Mouse (Mus musculus) neural tube, embryonic 14.5 days (tissue): ENCODE results near the gene Ptpn13. TPM values are rescaled to one million over a fixed set of nuclear protein-coding genes. Genes with fewer than 3 reads are reported as not detected.

Experiments
- ATAC-seq: fragments of 200-750 bp; cut with Nextera tagmentation; 2 replicates; pipeline ENCODE4 v1.8.0; 2017; ENCODE audit warnings: low read depth, mild to moderate bottlenecking, moderate TSS enrichment, moderate library complexity
- H3K27ac ChIP-seq: fragments of 300-500 bp; sonication (generic); 2 replicates; pipeline ENCODE4 v1.5.1; 2014; ENCODE audit warnings: low read depth, mild to moderate bottlenecking, control low read depth, low read length, moderate library complexity, mixed read lengths
- H3K27me3 ChIP-seq: fragments of 300-500 bp; sonication (generic); 2 replicates; pipeline ENCODE4 v1.6.1; 2014; ENCODE audit warnings: low read length; ENCODE audit not compliant: control insufficient read depth, insufficient read depth
- H3K36me3 ChIP-seq: fragments of 300-500 bp; sonication (generic); 2 replicates; pipeline ENCODE4 v1.6.1; 2014; ENCODE audit warnings: low read length, mixed read lengths; ENCODE audit not compliant: control insufficient read depth, insufficient read depth
- H3K4me1 ChIP-seq: fragments of 300-500 bp; sonication (generic); 2 replicates; pipeline ENCODE4 v1.6.1; 2014; ENCODE audit warnings: low read length; ENCODE audit not compliant: control insufficient read depth, insufficient read depth
- H3K4me2 ChIP-seq: fragments of 300-500 bp; sonication (generic); 2 replicates; pipeline ENCODE4 v1.6.1; 2014; ENCODE audit warnings: mild to moderate bottlenecking, low read depth, low read length, control low read depth
- H3K4me3 ChIP-seq: fragments of 300-500 bp; sonication (generic); 2 replicates; pipeline ENCODE4 v1.5.1; 2014; ENCODE audit warnings: low read depth, low read length, control low read depth, mixed read lengths
- H3K9ac ChIP-seq: fragments of 300-500 bp; sonication (generic); replicated peaks from 2 replicates; pipeline ENCODE4 v1.6.1; 2014; ENCODE audit warnings: low read depth, mild to moderate bottlenecking, control low read depth, low read length, mixed read lengths
- H3K9me3 ChIP-seq: fragments of 300-500 bp; sonication (generic); 2 replicates; pipeline ENCODE4 v1.6.1; 2016; ENCODE audit warnings: low read length; ENCODE audit not compliant: control insufficient read depth
- WGBS: fragments of 180-500 bp; shearing (Covaris S2); extraction: QIAGEN DNeasy Blood & Tissue Kit; methylation state at CpG from one replicate; pipeline ENCODE4 v1.1.7; 2014; 5-methylcytosine and 5-hydroxymethylcytosine counted together
- polyA plus RNA-seq: library from polyadenylated mRNA; unstranded; fragments of >200 nt; fragmentation: Nextera tagmentation; extraction: Ambion mirVana; gene quantifications from 2 replicates; pipeline ENCODE4 v1.2.1, GENCODE M21; 2014

Gene Ptpn13
- polyA plus RNA-seq, 1 experiment from 2014 or later = 4.1 TPM

GRCm38 (mm10) chr5:103445383-103445782 is 20.4 kb downstream of the Ptpn13 start:
- Histone ChIP-seq H3K4me2 (no peak overlapping the region), H3K27ac (no peak overlapping the region), H3K27me3 (no peaks in the 10 kb centered on the region), H3K4me1 (peaks cover 3% of the 10 kb centered on the region; the same call in 1 of the 2 replicates), H3K4me3 (no peak overlapping the region), H3K9ac (no peak overlapping the region), H3K9me3 (no peaks in the 10 kb centered on the region), H3K36me3 (no peaks in the 10 kb centered on the region)
- 95% methylated on average over 7 of the region's 7 CpGs for WGBS
- ATAC-seq = no peak

- ATAC-seq = 0 out of 2 replicates have a peak, but pooled peaks have one; percentile 56
- WGBS = 49% methylated on average over 17 of the region's 17 CpGs
- Histone ChIP-seq H3K27ac (no peak overlapping the region), H3K9me3 (no peaks in the 10 kb centered on the region), H3K27me3 (no peaks in the 10 kb centered on the region), H3K4me3 (no peak overlapping the region), H3K9ac (no peak overlapping the region), H3K36me3 (no peaks in the 10 kb centered on the region), H3K4me2 (no peak overlapping the region; the same call in 1 of the 2 replicates), H3K4me1 (peaks cover 3% of the 10 kb centered on the region; the same call in 1 of the 2 replicates)
Measured at GRCm38 (mm10) chr5:103447806-103448416, 22.9 kb downstream of the Ptpn13 start.

DNA sequence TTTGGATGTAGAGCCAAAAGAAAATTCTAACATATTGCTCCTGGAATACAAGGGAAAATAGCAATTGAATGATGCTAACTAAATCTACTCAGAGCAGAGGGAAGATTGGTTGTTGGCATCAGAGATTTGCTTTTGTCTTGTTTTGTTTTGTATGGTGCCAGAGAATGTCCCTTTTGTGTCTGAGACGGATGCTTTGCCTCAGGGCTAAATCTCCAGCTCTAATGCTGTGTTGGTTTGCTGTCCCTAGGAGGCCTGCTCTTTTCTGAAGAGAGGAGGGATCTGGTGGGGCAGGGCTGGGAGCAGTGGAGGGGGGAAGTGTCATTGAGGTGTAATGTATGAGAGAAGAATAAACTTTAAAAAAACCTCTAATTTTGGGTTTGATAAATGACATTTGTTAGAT is 23.5 kb downstream of the Ptpn13 start:
- Histone ChIP-seq H3K27me3 (no peaks in the 10 kb centered on the region), H3K36me3 (no peaks in the 10 kb centered on the region), H3K4me3 (no peak overlapping the region), H3K4me2 (no peak overlapping the region; the same call in 1 of the 2 replicates), H3K9ac (no peak overlapping the region), H3K4me1 (peaks cover 3% of the 10 kb centered on the region; the same call in 1 of the 2 replicates), H3K9me3 (no peaks in the 10 kb centered on the region), H3K27ac (no peak overlapping the region)
- ATAC-seq = peak; percentile 49; the same call in 1 of the 2 replicates
- 8% methylated on average over 1 of the region's 1 CpGs for WGBS

DNA sequence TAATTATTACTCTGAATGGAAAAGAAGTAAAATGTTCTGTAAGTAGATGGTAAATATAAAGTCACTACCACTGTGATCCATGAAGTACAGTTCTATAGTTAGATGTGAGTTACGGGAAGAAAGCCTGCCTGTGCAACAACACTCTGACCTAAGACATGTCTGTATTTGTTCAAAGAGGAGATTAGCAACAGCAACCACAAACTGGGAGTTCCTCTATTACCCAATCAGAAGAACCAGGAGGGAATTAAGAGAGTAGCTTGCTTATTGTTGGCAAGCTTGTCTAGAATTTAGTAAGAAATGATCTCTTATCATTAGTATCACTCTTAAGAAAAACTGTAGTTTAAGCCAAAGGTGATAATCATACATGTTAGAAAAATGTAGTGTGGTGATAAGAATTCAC is 25.7 kb downstream of the Ptpn13 start:
- WGBS = 97% methylated on average over 1 of the region's 1 CpGs

GRCm38 (mm10) chr5:103453361-103454140 is 28.6 kb downstream of the Ptpn13 start:
- ATAC-seq = no peak
- Histone ChIP-seq H3K4me1 (no peaks in the 10 kb centered on the region), H3K36me3 (no peaks in the 10 kb centered on the region), H3K4me2 (no peak overlapping the region), H3K9me3 (no peaks in the 10 kb centered on the region), H3K9ac (no peak overlapping the region), H3K27ac (no peak overlapping the region), H3K4me3 (no peak overlapping the region), H3K27me3 (no peaks in the 10 kb centered on the region)
- WGBS = 72% methylated on average over 14 of the region's 14 CpGs

More for the DNA sequence above, 25.7 kb downstream of the Ptpn13 start:
- Histone ChIP-seq H3K4me2 (no peak overlapping the region), H3K27me3 (no peaks in the 10 kb centered on the region), H3K9me3 (no peaks in the 10 kb centered on the region), H3K36me3 (no peaks in the 10 kb centered on the region), H3K4me3 (no peak overlapping the region), H3K4me1 (peaks cover 3% of the 10 kb centered on the region; the same call in 1 of the 2 replicates), H3K27ac (no peak overlapping the region), H3K9ac (no peak overlapping the region)
- ATAC-seq = no peak

GRCm38 (mm10) chr5:103456794-103457193 is 31.8 kb downstream of the Ptpn13 start:
- Histone ChIP-seq H3K4me3 (no peak overlapping the region), H3K9ac (no peak overlapping the region), H3K36me3 (no peaks in the 10 kb centered on the region), H3K27ac (no peak overlapping the region), H3K4me2 (no peak overlapping the region), H3K4me1 (no peaks in the 10 kb centered on the region), H3K27me3 (no peaks in the 10 kb centered on the region), H3K9me3 (no peaks in the 10 kb centered on the region)
- 92% methylated on average over 1 of the region's 1 CpGs for WGBS
- ATAC-seq = no peak

- 48% methylated on average over 8 of the region's 8 CpGs for WGBS
- Histone ChIP-seq H3K4me1 (no peaks in the 10 kb centered on the region), H3K4me2 (no peak overlapping the region), H3K4me3 (no peak overlapping the region), H3K9ac (no peak overlapping the region), H3K27ac (no peak overlapping the region), H3K27me3 (no peaks in the 10 kb centered on the region), H3K9me3 (no peaks in the 10 kb centered on the region), H3K36me3 (no peaks in the 10 kb centered on the region)
- ATAC-seq = no peak
Measured at GRCm38 (mm10) chr5:103458411-103458810, 33.4 kb downstream of the Ptpn13 start.

DNA sequence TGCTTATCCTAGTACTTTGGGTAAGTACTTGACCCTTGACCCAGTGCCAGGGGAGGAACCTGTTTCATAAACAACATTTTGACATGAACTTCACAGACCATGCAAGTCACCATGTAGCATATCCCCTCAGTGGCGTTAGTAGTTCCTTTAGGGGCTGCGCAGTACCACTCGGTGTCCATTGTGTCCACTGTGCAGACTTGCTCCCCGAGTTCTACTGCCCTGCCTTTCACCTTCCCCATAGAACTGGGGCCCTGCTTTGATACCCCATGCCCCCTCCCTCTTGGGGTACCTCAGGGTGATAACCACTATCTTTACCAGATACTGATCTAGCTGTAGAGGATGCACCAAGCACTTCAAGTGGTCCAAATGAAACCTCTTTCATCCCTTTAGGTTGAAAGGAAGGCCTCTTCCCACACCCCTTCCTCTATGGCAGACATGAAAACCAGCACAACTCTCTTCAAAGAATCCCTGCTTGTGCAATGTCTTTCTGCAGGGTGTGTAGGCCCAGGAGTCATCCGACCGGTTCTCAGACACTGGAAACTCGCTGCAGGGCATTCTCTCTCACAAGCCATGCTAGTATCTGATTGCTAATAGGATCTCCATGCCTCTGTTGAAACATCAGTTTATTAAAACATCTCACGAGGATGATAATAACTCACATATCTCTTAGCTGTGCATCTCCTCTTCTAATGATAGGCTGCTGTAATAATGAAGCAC is 34.1 kb downstream of the Ptpn13 start:
- H3K27ac ChIP-seq = no peak overlapping the region
- no peaks in the 10 kb centered on the region for H3K9me3 ChIP-seq
- no peak overlapping the region for H3K4me2 ChIP-seq
- no peak overlapping the region for H3K4me3 ChIP-seq
- H3K36me3 ChIP-seq = no peaks in the 10 kb centered on the region
- no peak overlapping the region for H3K9ac ChIP-seq
- ATAC-seq = no peak
- H3K27me3 ChIP-seq = no peaks in the 10 kb centered on the region
- H3K4me1 ChIP-seq = no peaks in the 10 kb centered on the region
- 89% methylated on average over 8 of the region's 8 CpGs for WGBS

DNA sequence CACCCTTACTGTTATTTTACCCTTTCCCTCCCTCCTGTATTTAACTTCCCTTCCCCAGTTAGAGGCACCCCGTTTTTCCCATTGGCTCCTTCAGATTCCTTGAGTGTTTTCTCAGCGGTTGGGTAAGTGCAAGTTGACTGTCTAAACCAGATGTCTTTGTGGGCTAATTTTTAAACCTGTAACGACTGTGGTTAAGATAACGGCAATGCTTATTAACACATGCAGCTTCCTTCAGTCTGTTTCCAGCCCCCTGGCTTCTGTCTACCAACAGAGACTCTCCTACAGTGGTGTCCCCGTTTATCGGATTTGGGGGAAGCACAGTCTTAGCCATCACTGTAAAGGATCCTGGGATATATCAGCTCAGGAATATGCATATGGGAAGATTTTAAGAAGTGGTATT is 35.9 kb downstream of the Ptpn13 start:
- no peak for ATAC-seq
- Histone ChIP-seq H3K9ac (no peak overlapping the region), H3K9me3 (no peaks in the 10 kb centered on the region), H3K4me3 (no peak overlapping the region), H3K36me3 (no peaks in the 10 kb centered on the region), H3K27ac (no peak overlapping the region), H3K4me2 (no peak overlapping the region), H3K27me3 (no peaks in the 10 kb centered on the region), H3K4me1 (no peaks in the 10 kb centered on the region)
- 87% methylated on average over 6 of the region's 6 CpGs for WGBS
